Mouse (Mus musculus) mesoderm, embryonic 11.5 days (tissue): ENCODE measurements around the gene Tmem132a.

Experiments used
- DNase-seq: peaks from one replicate; pipeline ENCODE4 v3.0.0-alpha.2; 2012; ENCODE audit warnings: low read depth, low spot score

Gene Tmem132a

DNA sequence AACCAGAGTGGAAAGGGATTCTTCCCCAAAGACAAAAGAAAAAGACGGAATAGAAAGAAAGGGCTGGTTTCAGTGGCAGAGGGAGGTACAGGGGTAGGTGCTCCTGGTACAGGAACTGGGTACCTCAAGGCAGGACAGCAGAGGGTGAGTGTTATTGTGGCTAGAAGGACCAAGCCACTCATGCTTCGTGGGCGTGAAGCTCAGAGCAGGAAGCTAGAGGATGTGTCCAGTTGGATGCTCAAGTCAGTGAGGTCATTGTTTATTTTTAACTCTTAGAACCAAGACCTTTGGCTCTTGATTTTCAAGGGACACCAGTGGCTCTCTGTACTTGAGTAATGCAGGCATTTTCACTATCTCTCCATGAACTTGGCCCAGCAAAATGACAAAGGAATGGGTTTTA is 37.7 kb downstream of the Tmem132a start:
- no peak for DNase-seq

DNA sequence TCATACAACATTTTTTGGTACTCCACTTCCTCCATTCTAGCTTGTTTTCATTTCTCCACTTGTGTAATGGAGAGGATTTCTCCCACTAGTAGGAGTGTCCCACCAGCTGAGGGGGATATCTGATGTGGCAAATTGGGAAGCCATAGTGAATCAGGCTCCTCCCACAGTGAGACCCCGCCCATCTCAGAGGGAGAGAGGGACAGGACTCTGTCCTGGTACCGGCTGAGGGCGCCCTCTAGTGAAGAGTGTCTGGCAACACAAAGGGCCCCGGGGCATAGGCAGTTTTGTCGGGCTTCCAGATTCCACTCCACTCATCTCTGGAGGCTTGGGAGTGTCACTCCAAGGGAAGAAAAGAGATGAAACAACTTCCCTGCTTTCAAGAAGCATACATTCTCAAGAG is 38.3 kb downstream of the Tmem132a start:
- peak; percentile 63 for DNase-seq

DNA sequence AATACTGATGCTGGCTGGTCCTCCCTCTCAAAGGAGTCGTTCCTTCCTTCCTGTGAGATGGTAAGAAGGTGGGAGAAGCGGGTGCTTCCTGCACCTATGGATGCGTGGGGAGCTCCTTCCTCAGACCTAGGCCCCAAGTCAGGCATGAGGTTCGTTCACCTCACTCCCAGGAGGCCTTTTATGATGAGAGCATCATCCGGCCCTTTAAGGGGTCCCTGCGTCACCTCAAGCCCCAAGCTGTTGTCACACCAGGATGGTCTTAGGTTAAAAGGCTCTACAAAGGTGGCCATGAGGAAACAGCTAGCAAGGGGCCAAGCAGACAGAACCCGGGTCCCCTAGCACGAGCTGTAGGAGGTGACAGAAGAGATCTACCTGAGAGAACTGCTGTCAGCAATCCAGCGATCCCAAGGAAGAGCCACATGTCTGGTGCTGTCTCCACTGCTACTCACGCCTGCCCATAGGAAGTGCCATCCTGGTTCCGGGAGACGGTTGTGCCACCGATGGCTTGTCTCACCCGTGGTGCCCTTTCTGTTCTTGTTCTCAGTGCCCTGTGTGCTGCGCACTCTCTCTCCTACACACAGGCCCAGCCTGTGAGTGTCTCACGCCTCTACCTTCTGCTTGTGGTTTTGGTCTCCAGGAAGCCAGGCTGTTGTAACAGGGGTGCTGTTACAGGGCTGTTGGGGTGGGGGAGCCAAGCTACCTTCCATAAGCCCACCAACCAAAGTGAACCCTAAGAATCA is 40.1 kb downstream of the Tmem132a start, which contains the start of gene Cd6:
TSS of gene Cd6 (minus strand) at position 623 of the 740 bp plus-strand sequence.
- DNase-seq: no peak

DNA sequence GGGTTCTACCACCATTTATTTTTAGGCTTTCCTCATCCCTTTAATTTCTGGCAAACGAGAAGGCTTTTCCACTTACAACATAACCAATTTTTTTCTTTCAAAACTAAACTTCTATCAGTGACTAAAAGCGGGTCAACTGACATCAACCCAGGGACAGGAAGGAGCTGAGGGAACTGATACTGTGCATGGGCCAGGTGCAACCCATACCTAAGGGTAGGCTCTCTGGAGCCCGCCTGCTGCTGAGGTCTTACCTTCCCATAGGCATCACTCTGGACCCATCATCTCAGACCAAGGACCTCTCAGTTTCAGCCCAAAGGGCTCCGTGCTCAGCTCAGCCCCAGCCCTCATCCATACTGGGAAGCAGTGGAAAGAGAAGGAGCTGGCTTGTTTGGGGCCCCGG is 41.4 kb downstream of the Tmem132a start:
- no peak for DNase-seq

DNA sequence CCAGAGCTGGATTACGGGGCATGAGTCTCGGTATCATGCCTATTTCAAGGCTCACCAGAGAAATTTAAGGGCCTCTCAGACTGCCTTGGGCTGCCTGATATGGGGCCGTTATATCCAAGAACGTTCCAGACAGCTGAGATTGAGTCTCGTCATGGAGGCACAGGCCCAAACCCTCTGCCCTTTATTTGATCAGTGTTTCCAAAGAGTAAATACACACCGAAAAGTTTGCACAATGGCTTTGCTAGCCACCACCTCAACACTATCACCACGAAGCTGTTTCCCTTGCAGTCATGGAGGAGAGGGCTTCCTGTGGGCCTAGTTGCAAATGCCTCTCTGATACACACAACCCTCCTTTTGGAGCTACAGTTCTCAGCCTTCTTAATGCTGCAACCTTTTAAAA is 45.7 kb downstream of the Tmem132a start:
- DNase-seq: no peak

DNA sequence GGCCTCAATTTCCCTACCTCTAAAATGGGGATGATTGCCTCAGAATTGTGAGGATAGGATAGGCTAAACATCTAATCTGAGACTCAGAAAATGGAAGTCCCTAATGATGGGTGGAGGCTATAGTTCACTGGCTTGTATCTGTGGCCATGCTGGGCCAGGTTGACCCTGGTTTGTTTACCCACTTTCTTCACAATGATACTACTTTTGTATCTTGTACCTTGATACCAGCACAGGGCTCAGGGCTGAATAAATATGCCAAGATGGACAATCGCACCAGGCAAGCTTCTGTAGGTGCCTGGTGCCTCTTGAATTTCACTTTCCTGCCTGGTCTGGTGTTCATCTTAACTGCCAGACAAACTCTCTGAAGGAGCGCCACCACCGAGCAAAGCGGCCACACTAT is 47.2 kb downstream of the Tmem132a start:
- no peak for DNase-seq

DNA sequence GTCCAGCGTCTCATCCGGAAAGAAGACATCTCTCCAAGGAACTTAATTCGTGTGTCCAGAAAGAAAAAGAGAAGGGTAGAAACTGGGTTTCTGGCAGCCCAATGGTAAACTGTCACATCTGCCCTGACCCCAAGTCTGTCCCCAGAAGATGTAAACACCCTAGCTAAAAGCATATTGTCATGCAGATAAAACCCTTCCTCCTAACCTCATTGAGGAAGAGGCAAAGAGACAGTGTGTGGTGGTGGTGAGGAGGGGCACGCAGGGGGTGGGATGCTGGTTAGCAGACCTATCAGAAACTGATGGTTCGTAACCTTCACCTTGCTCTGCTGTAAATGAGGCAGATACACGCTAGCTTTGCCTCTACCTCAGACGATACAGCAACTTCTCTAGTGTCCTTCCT is 48.4 kb downstream of the Tmem132a start:
- DNase-seq: no peak

DNA sequence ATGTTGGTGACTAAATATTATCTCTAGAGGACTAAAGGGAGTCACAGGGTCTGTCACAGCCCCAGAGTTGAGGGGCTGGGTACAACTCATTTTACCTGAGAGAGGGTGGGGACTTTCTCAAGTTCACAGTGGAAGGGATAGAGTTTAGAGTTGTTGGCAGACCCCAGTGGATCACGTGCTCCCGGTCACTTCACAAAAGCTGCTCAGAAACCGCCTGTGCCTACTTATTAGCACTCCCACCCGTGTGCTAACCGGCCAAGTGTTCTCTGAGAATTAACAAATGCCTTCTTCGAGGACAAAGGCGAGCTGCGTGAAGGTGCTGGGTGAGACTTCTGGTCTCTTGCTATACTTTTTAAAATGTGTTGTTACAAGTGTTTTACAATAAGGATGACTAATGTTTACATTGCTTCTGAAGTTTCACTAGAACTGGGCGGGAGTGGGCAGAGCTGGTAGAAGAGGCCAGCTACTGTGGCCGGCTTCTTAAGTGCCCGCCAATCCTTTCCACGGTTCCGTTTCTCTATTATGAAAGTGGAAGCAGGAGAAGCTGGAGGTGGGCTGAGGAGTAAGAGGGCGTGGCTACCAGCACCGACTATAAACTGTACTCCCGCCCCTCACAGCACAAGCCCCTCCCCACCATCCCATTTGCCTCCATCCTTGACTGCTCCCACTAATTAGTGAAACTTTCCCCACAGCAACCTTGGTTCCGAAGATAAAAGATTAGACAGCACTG is 51.4 kb downstream of the Tmem132a start:
- no peak for DNase-seq

DNA sequence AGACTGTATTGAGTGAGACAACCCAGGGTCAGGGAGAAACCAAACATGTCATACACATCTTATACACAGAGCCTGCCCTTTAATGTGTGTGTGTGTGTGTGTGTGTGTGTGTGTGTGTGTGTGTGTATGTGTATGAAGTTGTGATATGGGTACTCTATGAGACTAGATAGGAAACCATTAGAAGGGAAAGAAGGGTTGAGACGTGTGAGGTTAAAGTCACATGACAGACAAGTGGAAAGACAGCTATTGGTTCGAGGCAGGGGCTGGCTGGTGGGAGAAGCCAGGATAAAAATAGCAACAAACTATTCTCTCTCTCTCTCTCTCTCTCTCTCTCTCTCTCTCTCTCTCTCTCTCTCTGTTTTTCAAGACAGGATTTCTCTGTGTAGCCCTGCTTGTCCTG is 53.3 kb downstream of the Tmem132a start:
- no peak for DNase-seq

DNA sequence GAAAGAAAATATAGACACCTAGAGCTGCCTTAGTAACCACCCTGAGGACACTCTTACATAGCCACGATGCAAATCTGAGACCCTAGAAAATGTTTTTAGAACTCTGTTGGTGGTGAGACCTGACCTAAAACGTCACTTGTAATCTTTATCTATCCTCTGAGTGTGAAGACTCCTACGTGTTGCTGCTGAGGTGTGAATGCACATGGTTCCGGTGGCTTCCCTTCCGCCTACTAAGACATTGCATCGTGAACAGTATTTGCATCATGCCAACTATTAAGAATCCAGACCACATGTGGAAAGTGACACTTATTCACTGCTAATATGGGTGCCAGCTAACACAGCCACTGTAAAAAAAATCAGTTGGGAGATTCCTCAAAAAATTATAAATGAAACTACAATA is 53.9 kb downstream of the Tmem132a start:
- no peak for DNase-seq

DNA sequence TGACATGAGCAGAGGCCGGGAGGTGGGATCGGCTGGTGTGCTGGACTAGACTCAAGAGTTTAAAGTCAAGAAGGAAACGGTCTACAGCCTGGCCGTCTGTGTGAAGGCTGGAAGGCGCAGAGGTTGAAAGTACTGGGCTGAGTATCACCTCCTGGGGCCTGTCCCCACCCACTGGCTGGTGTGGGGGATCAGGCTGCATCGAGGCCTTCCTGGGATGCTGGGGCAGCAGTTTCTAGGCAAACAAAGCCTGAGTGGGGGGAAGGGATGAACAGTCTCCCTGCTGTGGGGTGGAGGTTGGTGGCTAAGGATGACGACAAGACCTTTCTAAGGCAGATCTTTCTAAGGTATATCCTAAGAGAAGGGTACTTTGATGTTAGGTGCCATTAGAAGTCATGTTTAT is 55.8 kb downstream of the Tmem132a start:
- DNase-seq: no peak

DNA sequence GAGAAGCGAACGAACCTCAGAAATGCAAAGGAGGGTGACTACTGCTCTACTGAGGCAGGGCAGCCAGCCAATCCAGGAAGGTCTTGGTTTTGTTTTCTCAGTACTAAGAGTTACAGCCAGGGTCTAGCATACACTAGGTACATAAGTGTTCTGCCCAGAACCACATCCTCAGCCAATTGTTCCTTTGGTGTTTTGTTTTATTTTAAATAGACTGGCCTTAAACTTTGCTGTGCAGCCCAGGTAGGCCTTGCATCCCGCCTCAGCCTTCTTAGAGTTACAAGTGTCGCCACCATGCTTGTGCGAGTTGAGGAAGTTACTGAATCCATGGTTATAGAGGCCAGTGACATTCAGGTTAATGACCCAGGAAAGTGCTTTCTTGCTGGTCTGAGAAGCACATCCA is 56.7 kb downstream of the Tmem132a start:
- DNase-seq: no peak

DNA sequence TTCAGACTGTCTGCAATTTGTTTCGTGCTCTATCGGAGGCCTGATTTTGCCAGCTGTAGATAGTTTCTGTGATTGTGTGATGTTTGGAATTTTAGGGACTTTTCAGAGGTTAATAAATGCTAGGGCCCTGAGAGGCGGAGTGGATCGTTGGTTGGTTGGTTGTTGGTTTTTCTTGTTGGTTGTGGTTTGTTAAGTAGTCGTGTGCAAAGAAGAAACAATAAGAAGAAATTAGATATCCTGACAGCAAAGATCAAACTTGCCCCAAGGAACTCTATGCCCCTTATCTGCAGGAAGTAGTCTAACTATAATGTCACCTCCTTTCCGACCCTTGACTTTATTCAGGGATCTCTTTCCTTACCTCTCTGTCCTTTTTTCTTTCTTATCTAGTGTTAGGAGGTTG is 58.3 kb downstream of the Tmem132a start:
- DNase-seq: no peak

DNA sequence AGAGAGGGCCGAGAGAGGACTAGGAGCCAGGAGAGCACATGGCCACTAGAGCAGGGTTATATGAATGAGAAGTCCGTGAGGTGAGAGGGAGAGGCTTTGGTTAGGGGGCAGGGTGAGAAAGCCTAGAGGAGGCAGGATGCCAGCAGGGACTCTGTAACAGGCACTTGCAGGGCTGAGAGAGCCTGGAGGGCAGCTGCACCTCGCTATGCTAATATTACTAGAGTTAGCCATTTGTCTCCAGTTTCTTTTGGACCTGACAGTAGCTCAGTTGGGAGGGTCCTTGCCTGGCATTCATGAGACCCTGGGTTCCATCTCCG is 59.6 kb downstream of the Tmem132a start:
- no peak for DNase-seq

DNA sequence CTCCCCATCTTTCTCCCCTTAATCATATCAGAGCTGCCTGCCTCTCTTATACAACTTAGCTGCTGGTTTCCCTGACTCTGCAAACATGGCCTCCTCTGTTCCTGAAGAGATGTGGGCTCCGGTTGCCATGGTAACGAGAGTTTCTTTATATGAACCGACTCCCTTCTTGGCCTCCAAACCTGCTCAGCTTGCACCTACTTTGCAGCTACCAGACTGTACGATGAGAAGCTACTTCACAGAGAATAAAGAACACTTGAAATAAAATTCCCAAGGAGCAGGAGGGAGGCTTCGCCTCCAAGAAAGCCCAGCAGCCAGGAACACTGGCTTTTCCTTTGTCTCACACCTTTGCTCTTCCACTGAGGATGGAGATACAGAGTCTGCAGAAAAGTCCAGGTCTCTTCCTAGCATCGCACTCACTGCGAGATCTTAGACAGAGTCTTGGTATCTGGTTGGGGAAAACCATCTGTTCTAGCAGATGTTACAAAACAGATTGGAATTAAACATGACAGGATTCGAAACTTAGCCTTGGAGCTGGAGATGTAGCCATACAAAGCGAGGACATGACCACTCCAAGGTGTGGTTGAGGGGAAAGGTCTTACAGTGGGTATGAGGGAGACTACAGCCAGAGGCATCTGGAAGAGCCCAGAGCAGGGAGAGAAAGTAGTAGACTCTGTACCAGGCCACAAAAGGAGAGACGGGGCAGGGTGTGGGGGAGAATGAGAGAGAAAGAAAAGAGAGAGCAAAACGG is 60.1 kb downstream of the Tmem132a start:
- DNase-seq: peak; percentile 36

DNA sequence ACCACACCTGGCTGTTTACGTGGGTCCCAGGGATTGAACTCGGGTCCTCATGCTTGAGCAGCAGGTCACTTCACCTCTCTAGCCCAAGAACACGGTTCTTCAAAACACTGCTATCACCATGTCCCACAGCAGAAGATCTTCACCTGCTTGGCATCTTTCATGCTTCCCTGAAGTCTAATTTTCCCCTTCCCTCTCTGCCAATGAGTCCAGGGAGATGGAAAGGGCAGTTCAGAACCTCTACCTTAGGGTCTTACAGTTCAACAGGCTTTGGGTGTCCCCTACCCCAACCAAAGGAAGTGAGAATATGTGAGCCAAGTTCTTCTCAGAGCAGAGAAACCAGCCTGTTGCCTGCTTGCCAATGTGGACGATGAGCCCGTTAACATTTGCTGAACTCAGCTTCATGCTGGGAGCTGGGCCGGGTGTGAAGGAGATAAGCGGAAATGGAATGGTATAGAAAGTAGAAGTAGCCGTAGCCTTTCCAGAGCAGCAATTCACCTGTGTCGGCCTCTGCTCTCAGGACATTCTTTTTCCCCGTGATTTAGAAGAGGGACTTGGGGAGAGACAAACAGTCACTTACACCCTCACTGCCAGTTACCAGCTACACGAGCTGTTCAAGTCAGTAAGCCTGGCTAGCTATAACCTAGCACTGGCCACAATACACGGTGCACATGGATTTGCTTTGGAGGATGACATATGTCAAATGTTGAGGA is 61.1 kb downstream of the Tmem132a start:
- no peak for DNase-seq
